Mouse (Mus musculus) midbrain, embryonic 13.5 days (tissue): ENCODE measurements around the gene Rasgef1c. TPM values are rescaled to one million over a fixed set of nuclear protein-coding genes. Genes with fewer than 3 reads are reported as not detected.

ENCODE experiments used
- ATAC-seq: fragments of 200-750 bp; cut with Nextera tagmentation; 2 replicates; pipeline ENCODE4 v1.8.0; 2017; ENCODE audit warnings: mild to moderate bottlenecking, moderate TSS enrichment, moderate library complexity
- H3K27ac ChIP-seq: fragments of 300-500 bp; sonication (generic); 2 replicates; pipeline ENCODE4 v1.5.1; 2015; ENCODE audit warnings: inconsistent platforms, mild to moderate bottlenecking, moderate library complexity
- H3K27me3 ChIP-seq: fragments of 300-500 bp; sonication (generic); 2 replicates; pipeline ENCODE4 v1.6.1; 2015; ENCODE audit warnings: mild to moderate bottlenecking, inconsistent platforms
- H3K36me3 ChIP-seq: fragments of 300-500 bp; sonication (generic); 2 replicates; pipeline ENCODE4 v1.6.1; 2015; ENCODE audit warnings: mild to moderate bottlenecking, inconsistent platforms
- H3K4me1 ChIP-seq: fragments of 300-500 bp; sonication (generic); replicated peaks from 2 replicates; pipeline ENCODE4 v1.6.1; 2015; ENCODE audit warnings: inconsistent platforms
- H3K4me2 ChIP-seq: fragments of 300-500 bp; sonication (generic); replicated peaks from 2 replicates; pipeline ENCODE4 v1.6.1; 2015; ENCODE audit warnings: moderate library complexity, mild to moderate bottlenecking, inconsistent platforms
- H3K4me3 ChIP-seq: fragments of 300-500 bp; sonication (generic); replicated peaks from 2 replicates; pipeline ENCODE4 v1.5.1; 2015; ENCODE audit warnings: mild to moderate bottlenecking, inconsistent platforms
- H3K9ac ChIP-seq: fragments of 300-500 bp; sonication (generic); replicated peaks from 2 replicates; pipeline ENCODE4 v1.6.1; 2015; ENCODE audit warnings: mild to moderate bottlenecking, inconsistent platforms
- H3K9me3 ChIP-seq: fragments of 300-500 bp; sonication (generic); 2 replicates; pipeline ENCODE4 v1.6.1; 2016; ENCODE audit warnings: mild to moderate bottlenecking, inconsistent platforms
- WGBS: fragments of 180-500 bp; shearing (Covaris S2); methylation state at CpG from one replicate; pipeline ENCODE4 v1.1.7; 2015; 5-methylcytosine and 5-hydroxymethylcytosine counted together
- polyA plus RNA-seq: library from polyadenylated mRNA; unstranded; fragments of >200 nt; fragmentation: Nextera tagmentation; extraction: Ambion mirVana; gene quantifications from 2 replicates; pipeline ENCODE4 v1.2.1, GENCODE M21; 2015

The Rasgef1c gene
- polyA plus RNA-seq, 1 experiment from 2014 or later, result 8.2 TPM

DNA sequence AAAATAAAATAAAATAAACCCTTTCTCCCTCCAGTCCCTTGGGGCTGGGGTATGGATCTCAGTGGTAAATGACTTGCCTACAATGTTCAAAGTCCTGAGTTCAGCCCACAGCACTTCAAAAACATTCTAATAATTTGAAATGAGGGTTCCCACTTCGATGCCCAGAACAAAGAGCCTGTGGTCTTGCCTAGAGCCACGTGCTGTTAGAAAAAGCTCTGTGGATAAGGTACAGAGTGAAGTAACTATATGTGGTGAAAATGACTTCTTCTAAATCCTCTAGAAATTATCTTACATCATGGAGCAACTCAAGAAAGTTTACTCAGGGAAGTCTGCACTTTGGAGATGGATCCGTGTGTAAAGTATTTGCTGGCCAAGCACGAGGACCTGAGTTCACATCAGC, 80.5 kb downstream of the Rasgef1c start:
- H3K27ac ChIP-seq, result no peak overlapping the region
- no peaks in the 10 kb centered on the region for H3K4me1 ChIP-seq
- H3K4me3 ChIP-seq, result no peak overlapping the region
- H3K27me3 ChIP-seq, result no peaks in the 10 kb centered on the region
- H3K4me2 ChIP-seq, result no peak overlapping the region
- no peaks in the 10 kb centered on the region for H3K36me3 ChIP-seq
- WGBS, result 88% methylated on average over 4 of the region's 4 CpGs
- no peak for ATAC-seq
- no peak overlapping the region for H3K9ac ChIP-seq
- H3K9me3 ChIP-seq, result no peaks in the 10 kb centered on the region

DNA sequence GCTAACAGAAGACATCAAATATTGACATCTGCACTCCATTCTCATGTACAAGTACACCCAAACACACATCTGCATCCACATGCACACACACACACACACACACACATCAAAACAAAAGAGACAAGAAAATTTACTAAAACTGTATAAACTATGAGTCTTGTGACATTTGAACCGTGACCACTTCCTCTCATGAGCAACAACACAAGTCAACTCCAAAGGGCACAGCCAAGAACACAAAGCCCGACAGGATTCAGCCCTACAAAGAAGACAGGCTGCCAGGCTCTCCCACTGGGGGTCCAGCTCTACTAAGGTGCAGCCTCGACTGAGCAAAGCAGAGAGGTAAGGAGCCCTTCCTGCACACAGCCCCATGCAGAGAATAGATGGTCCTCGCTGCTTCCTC, 81.2 kb downstream of the Rasgef1c start:
- Histone ChIP-seq H3K27ac (no peak overlapping the region), H3K4me3 (no peak overlapping the region), H3K9me3 (no peaks in the 10 kb centered on the region), H3K27me3 (no peaks in the 10 kb centered on the region), H3K36me3 (no peaks in the 10 kb centered on the region), H3K9ac (no peak overlapping the region), H3K4me2 (no peak overlapping the region), H3K4me1 (no peaks in the 10 kb centered on the region)
- WGBS, result 46% methylated on average over 4 of the region's 4 CpGs
- ATAC-seq, result no peak

DNA sequence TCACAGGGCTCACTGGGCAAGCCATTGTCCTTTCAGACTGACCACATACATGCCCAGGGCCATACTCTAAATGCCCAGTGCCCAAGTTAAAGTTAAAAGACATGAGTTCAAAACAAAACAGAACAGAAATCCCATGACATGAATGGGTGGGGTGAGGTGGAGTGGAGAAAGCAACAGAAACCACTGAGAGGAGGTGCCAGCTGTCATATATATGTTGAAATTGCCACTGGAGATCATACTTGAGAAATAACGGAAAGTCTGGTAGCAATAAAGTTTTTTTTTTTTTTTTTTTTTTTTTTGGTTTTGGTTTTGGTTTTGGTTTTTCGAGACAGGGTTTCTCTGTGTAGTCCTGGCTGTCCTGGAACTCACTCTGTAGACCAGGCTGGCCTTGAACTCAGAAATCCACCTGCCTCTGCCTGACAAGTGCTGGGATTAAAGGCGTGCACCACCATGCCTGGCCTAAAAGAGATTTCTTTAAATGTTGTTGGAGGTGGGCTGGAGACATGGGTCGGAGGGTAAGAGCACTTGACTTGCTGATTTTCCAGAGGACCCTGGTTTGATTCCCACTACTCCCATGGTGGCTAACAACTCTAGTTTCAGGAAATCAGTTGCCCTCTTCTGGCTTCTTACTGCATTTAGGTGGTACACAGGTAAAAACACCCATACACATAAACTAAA, 82.4 kb downstream of the Rasgef1c start:
- H3K4me1 ChIP-seq, result no peaks in the 10 kb centered on the region

DNA sequence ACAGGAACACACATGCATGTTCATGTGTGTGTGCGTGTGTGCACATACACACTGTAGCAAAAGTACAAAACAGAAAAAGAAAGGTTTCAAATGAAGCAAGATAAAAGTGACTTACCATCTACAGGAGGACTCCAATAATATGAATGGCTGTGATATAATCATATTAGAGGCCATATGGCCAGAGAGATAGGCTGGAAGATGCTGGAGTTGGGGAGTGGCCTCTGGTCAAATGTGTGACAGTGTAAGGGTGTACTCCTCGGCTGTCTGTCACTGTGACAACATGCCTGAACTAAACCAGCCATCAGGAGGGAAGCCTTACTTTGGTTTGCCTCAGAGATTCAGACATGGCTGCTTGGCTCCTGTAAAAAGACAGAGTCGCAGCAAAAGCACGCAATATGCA, 83.4 kb downstream of the Rasgef1c start:
- H3K9ac ChIP-seq, result no peak overlapping the region
- no peaks in the 10 kb centered on the region for H3K9me3 ChIP-seq
- no peak overlapping the region for H3K4me3 ChIP-seq
- ATAC-seq, result no peak
- no peaks in the 10 kb centered on the region for H3K36me3 ChIP-seq
- WGBS, result 93% methylated on average over 4 of the region's 4 CpGs
- H3K4me1 ChIP-seq, result no peaks in the 10 kb centered on the region
- H3K27ac ChIP-seq, result no peak overlapping the region
- no peaks in the 10 kb centered on the region for H3K27me3 ChIP-seq
- no peak overlapping the region for H3K4me2 ChIP-seq

More for the DNA sequence above, 82.4 kb downstream of the Rasgef1c start:
- Histone ChIP-seq H3K4me2 (no peak overlapping the region), H3K9ac (no peak overlapping the region), H3K27me3 (no peaks in the 10 kb centered on the region), H3K4me3 (no peak overlapping the region), H3K9me3 (no peaks in the 10 kb centered on the region), H3K27ac (no peak overlapping the region), H3K36me3 (no peaks in the 10 kb centered on the region)
- ATAC-seq, result no peak
- 77% methylated on average over 4 of the region's 4 CpGs for WGBS

DNA sequence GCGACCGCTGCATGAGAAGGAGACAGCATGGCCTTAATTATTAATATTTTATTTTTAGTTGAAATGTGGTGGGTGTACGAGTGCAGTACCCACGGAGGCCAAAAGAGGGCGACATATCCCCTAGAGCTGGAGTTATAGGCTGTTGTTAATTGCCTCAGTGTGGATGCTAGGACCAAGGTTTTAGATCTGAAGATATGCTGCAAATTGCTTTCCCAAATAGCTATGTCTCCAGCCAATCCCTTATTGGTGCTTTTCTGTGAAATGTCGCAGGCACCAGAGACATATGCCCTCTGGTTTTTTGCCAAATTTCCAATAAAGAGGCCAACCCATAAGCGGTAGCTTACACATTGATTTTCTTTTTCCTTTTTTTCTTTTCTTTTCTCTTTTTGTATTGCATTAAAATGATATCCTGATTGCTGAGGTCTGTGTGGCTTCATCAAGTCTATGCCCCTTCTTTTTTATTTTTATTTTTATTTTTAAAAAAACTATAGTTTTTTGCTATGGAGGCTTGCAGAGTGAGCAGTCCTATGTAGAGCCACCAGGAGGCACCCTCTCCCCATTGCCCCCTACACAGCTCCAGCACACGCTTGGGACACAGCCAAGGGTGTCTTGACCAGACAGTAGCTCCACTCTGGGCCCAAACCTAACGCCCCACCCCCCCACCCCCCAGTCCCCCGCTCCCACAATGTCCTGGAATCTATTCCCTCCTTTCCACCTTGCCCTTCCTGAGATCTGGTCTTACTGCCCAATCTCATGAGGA, 84.8 kb downstream of the Rasgef1c start:
- H3K9me3 ChIP-seq, result no peaks in the 10 kb centered on the region
- H3K4me2 ChIP-seq, result no peak overlapping the region
- H3K4me1 ChIP-seq, result no peaks in the 10 kb centered on the region
- peak; percentile 63; the same call in 1 of the 2 replicates for ATAC-seq
- no peak overlapping the region for H3K27ac ChIP-seq
- no peak overlapping the region for H3K9ac ChIP-seq
- no peaks in the 10 kb centered on the region for H3K36me3 ChIP-seq
- H3K27me3 ChIP-seq, result no peaks in the 10 kb centered on the region
- no peak overlapping the region for H3K4me3 ChIP-seq
- 20% methylated on average over 10 of the region's 10 CpGs for WGBS

DNA sequence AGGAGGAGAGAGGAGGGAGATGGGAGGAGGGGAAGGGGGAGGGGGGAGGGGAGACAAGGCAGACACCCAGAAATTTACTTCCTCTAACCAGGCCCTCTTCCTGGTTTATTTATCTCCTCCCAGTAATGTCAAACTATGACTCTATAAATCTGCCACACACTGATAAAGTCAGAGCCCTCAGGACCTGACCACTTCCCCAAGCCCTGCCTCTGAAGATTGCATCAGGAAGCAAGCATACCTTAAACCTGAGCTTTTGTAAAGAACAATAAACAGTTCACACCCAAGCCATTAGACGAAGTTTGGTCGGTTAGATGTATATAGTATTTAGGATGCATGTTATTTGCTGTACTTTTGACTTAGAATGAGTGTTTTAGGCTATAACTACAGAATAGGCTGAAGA, 92.9 kb downstream of the Rasgef1c start:
- H3K4me3 ChIP-seq, result no peak overlapping the region
- no peaks in the 10 kb centered on the region for H3K27me3 ChIP-seq
- no peak overlapping the region for H3K4me2 ChIP-seq
- WGBS, result 89% methylated on average over 2 of the region's 2 CpGs
- no peaks in the 10 kb centered on the region for H3K36me3 ChIP-seq
- H3K27ac ChIP-seq, result no peak overlapping the region
- no peaks in the 10 kb centered on the region for H3K4me1 ChIP-seq
- H3K9me3 ChIP-seq, result no peaks in the 10 kb centered on the region
- no peak overlapping the region for H3K9ac ChIP-seq
- no peak for ATAC-seq

DNA sequence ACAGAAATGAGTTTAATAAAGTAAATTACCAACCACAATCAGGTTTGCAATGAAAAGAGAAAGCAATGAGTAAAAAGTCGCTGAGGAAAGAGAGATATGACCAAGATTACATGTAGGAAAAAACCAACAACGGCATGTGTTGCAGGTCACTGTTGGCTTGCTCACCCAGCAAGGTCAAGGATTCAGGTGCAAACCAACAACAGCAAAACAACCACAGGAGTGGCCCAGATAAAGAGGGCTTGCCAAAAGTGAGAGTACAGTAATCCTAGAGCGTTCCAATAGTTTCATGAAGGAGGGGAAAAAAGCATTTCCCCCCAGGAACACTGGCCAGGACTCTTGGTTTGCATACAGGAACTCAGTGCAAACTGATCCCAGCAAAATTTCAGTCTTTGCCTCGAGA, 94.8 kb downstream of the Rasgef1c start:
- Histone ChIP-seq H3K27ac (no peak overlapping the region), H3K36me3 (no peaks in the 10 kb centered on the region), H3K4me2 (no peak overlapping the region), H3K4me1 (no peaks in the 10 kb centered on the region), H3K4me3 (no peak overlapping the region), H3K9ac (no peak overlapping the region), H3K9me3 (no peaks in the 10 kb centered on the region), H3K27me3 (no peaks in the 10 kb centered on the region)
- ATAC-seq, result no peak
- 80% methylated on average over 4 of the region's 4 CpGs for WGBS

DNA sequence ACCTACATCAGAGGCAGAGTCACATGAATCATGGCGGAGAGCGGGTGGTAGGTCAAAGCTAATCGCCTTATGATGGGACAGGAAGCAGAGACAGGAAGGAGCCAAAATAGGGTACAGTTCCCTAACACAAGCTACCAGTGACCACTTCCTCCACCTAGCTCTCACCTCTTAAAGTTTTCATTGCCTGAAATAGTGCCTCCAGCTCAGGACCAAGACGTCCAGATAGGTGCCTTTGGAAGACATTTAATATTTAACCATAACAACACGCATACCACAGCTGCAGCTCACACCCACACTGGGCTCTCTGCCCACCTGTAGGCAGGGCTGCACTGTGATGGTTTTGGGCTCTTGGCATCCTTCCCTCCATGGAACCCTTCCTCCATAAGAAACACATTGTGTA, 95.7 kb downstream of the Rasgef1c start:
- ATAC-seq, result no peak
- Histone ChIP-seq H3K4me1 (no peaks in the 10 kb centered on the region), H3K27ac (no peak overlapping the region), H3K27me3 (no peaks in the 10 kb centered on the region), H3K36me3 (no peaks in the 10 kb centered on the region), H3K9me3 (no peaks in the 10 kb centered on the region), H3K9ac (no peak overlapping the region), H3K4me3 (no peak overlapping the region), H3K4me2 (no peak overlapping the region)
- WGBS, result 89% methylated on average over 5 of the region's 5 CpGs

DNA sequence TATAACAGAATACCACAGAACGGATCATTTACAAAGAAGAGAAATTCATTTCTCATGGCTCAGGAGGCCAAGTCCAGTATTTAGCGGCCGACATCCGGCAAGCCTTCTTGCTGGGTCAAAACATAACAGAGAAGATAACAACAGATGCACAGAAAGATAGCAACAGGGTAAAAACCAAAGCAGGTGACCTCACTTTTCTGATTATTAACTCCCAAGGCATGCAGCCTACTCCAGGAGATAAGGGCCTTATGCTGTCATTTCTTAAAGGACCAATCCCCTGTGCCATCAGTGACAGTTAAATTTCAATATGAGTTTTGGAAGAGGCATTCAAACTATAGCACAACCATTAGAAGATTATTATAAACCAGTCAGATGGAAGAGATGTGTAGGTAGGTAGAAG, 101.2 kb downstream of the Rasgef1c start:
- Histone ChIP-seq H3K27me3 (no peaks in the 10 kb centered on the region), H3K4me1 (no peaks in the 10 kb centered on the region), H3K9ac (no peak overlapping the region), H3K9me3 (no peaks in the 10 kb centered on the region), H3K4me3 (no peak overlapping the region), H3K27ac (no peak overlapping the region), H3K4me2 (no peak overlapping the region), H3K36me3 (no peaks in the 10 kb centered on the region)
- ATAC-seq, result no peak
- 95% methylated on average over 4 of the region's 4 CpGs for WGBS

DNA sequence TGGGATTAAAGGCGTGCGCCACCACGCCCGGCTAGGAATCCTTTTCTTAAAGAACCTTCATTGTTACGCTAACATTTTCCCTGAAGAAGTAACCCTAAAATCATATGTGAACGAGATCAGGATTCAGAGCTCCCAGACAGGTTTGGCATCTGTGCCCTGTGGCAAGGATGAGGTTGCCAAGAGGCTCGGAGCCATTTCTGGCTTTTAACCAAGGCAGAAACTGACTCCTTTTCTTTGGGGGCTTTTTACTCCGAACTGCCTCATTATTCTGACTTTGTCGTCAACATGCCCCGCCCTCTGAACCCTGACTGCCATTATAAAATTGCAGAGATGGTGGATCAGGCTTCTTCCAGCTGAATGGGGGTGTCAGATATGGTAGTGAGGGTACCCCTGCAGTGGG, 106.1 kb downstream of the Rasgef1c start:
- Histone ChIP-seq H3K4me1 (no peaks in the 10 kb centered on the region), H3K36me3 (no peaks in the 10 kb centered on the region), H3K9ac (no peak overlapping the region), H3K4me3 (no peak overlapping the region), H3K4me2 (no peak overlapping the region), H3K9me3 (no peaks in the 10 kb centered on the region), H3K27ac (no peak overlapping the region), H3K27me3 (no peaks in the 10 kb centered on the region)
- WGBS, result 77% methylated on average over 10 of the region's 10 CpGs
- no peak for ATAC-seq

DNA sequence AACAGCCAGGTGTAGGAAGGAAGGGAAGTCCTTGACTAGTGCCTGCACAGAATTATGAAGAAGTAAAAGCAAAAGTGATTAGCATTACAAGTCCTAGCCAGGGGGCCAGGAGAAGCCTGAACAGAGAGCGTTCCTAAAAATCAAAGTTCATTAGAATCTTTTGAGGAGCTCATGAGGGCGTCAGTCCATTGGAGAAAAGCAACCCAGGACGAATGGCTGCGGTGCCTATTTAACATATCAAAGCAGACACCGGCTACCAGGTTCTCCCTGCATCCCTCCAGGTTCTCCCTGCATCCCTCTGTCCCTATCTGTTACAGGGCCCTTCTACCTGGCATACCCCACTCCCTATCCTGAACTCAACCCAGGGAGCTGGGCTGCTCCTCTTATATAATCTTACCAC, 106.6 kb downstream of the Rasgef1c start:
- WGBS, result 20% methylated on average over 5 of the region's 5 CpGs
- Histone ChIP-seq H3K9ac (no peak overlapping the region), H3K4me3 (no peak overlapping the region), H3K27me3 (no peaks in the 10 kb centered on the region), H3K27ac (no peak overlapping the region), H3K4me2 (no peak overlapping the region), H3K36me3 (no peaks in the 10 kb centered on the region), H3K9me3 (no peaks in the 10 kb centered on the region), H3K4me1 (no peaks in the 10 kb centered on the region)
- ATAC-seq, result no peak

DNA sequence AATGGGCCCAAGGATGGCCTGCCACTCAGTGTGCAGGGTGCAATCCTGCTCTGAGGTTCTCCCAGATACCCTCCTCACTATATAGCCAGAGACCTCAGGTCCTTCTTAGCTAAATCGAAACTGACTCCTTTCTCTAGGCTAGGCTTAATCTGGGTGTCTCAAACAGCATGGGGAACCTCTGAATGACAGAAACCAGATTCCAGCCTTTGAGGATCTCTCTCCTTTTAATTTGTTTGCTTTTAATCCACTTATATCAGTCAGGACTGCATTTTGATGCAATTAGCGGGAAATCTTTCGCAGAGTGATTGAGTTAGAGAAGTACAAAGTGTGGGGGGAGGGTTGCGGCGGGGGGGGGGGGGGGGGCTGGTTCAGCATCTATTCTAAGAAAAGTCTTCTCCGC, 111.4 kb downstream of the Rasgef1c start:
- H3K4me2 ChIP-seq, result no peak overlapping the region
- no peaks in the 10 kb centered on the region for H3K36me3 ChIP-seq
- no peaks in the 10 kb centered on the region for H3K9me3 ChIP-seq
- no peak overlapping the region for H3K27ac ChIP-seq
- WGBS, result 70% methylated on average over 5 of the region's 6 CpGs
- H3K4me3 ChIP-seq, result no peak overlapping the region
- H3K4me1 ChIP-seq, result no peaks in the 10 kb centered on the region
- no peak for ATAC-seq
- no peaks in the 10 kb centered on the region for H3K27me3 ChIP-seq
- no peak overlapping the region for H3K9ac ChIP-seq

DNA sequence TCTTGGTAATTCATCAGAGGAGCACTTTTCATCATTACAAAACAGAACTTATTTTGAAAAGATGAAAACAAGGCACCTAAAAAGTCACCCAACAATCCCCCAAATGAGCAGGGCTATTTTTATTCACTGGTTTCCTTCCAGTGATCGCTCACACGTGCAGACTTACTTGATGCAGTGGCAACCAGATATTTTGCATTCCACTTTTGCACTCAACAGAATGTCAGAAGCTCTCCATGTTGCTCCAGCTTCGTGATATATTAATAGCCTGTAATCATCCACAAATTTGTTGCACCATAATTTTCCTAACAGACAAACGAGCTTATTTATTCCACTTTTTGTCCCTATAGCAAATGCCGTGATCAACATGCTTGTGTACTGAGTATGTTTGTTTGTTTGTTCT, 114.9 kb downstream of the Rasgef1c start:
- Histone ChIP-seq H3K4me2 (no peak overlapping the region), H3K4me3 (no peak overlapping the region), H3K27me3 (no peaks in the 10 kb centered on the region), H3K9me3 (no peaks in the 10 kb centered on the region), H3K4me1 (no peaks in the 10 kb centered on the region), H3K9ac (no peak overlapping the region), H3K36me3 (no peaks in the 10 kb centered on the region), H3K27ac (no peak overlapping the region)
- 86% methylated on average over 5 of the region's 5 CpGs for WGBS
- ATAC-seq, result no peak
